Mouse (Mus musculus): ENCODE measurements at regions not wholly inside any gene's neighbourhood (a gene's known extent, or its start where the extent isn't known, plus 50 kb on each side); places are given as distances from the start of the nearest gene placed in this dataset. TPM values are rescaled to one million over a fixed set of nuclear protein-coding genes. Genes with fewer than 3 reads are reported as not detected.

GRCm38 (mm10) chr15:87476862-87477490 is 67.1 kb upstream of the Fam19a5 start:
- no peak overlapping the region for H3K4me2 ChIP-seq
- peaks cover 11% of the 10 kb centered on the region; the same call in 1 of the 2 replicates for H3K27me3 ChIP-seq
- H3K9me3 ChIP-seq: no peaks in the 10 kb centered on the region
- no peak overlapping the region for H3K4me3 ChIP-seq
- peaks cover 6% of the 10 kb centered on the region; the same call in 1 of the 2 replicates for H3K4me1 ChIP-seq
- no peak overlapping the region for H3K27ac ChIP-seq
- no peak overlapping the region for H3K9ac ChIP-seq
- ATAC-seq (ENCODE audit: insufficient number of reproducible peaks, low FRiP score, low TSS enrichment, low read depth): no peak; the same call in 1 of the 2 replicates
- WGBS: 58% methylated on average over 14 of the region's 14 CpGs
- no peaks in the 10 kb centered on the region for H3K36me3 ChIP-seq

- ATAC-seq (ENCODE audit: insufficient number of reproducible peaks, low FRiP score, low TSS enrichment, low read depth): no peak
- Histone ChIP-seq H3K36me3 (no peaks in the 10 kb centered on the region), H3K4me2 (no peak overlapping the region), H3K9me3 (no peaks in the 10 kb centered on the region), H3K27ac (no peak overlapping the region), H3K9ac (no peak overlapping the region), H3K27me3 (peaks cover 11% of the 10 kb centered on the region; the same call in 1 of the 2 replicates), H3K4me1 (peaks cover 6% of the 10 kb centered on the region; the same call in 1 of the 2 replicates), H3K4me3 (no peak overlapping the region)
- WGBS: 81% methylated on average over 3 of the region's 3 CpGs
Measured at GRCm38 (mm10) chr15:87480758-87481157, 63.3 kb upstream of the Fam19a5 start.

Small RNA genes in the stretch of these regions (microRNA-seq; reads per million reads assigned to microRNA genes)
- gene Gm23416: not detected
